Mouse (Mus musculus) layer of hippocampus, adult 11-12 months (tissue): ENCODE measurements around the gene Mrpl33.
"Not testable (repeated sequence)": the region's sequence is repeated elsewhere in the genome, so short reads cannot be mapped to it uniquely, and the experiment has no call there.

Experiments
- DNase-seq: peaks from one replicate; pipeline ENCODE4 v3.0.0; 2022; ENCODE audit warnings: low spot score

Mrpl33 gene

GRCm38 (mm10) chr5:31596481-31597429 lies at the start of gene Mrpl33:
TSS of gene Mrpl33 (plus strand) at chr5:31596935.
- DNase-seq: peak; percentile 29

- DNase-seq: no peak
Measured at GRCm38 (mm10) chr5:31559401-31559800, 37.3 kb upstream of the Mrpl33 start.

- no peak for DNase-seq
Measured at GRCm38 (mm10) chr5:31560352-31560751, 36.4 kb upstream of the Mrpl33 start.

- DNase-seq: peak; percentile 76
Measured at GRCm38 (mm10) chr5:31562036-31562666, 34.6 kb upstream of the Mrpl33 start.

- DNase-seq: peak; percentile 73
Measured at GRCm38 (mm10) chr5:31563496-31563895, 33.2 kb upstream of the Mrpl33 start.

DNA sequence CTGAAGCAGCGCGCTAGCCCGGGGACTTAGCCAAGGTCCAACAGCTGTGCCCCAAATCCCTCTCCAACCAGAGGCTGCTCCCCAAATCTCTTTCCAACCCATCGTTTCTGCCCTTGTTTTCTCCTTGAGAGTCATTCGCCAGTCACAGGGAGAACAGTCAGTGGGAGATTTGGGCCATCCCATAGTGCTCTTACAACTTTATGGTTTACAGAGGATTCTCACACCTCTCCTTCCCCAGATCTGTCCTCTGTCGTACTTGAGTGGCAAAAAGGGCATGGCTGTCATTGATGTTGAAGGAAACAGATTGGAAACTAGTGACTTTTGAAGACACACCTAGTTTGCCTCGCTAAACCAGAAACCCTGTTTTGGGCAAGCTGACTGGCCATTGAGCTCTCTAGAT lies 32.8 kb upstream of the Mrpl33 start:
- no peak for DNase-seq

DNA sequence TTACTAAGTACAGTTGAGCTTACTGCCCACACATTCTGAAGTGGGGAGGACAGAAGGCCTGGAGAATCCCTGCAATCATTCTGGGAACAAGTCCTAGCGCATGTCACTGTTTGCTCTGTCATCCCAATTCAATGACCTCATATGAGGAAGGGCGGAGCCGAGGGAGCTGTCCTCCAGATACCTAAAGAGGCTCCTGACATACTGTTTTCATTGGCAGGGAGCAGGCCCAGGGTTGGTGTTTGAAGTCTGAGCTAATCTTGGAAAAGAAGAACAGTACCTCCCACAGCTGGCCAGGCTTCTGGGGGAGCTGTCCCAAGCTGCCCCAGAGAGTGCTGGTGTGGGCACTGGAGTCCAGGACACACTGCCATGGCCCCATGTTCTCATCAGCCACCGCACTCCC lies 31.8 kb upstream of the Mrpl33 start:
- DNase-seq: no peak

DNA sequence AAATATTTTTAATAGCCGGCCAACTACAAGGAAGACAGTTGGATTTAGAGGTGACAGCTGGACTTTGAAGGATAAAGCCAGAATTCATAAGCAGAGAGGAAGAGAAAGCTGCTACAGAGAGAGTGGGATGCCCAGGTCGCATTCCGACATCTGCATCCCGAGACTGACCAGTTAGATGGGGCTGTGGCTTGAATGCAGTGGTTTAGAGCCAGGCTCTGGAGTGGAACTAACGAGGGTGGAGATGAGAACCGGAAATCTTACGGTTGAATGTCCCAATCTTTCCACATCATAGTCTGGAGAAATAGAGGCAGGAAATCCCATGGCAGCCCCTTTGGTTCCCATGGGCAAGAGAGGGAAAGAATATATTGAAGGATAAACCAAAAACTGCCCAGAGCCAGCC lies 30.7 kb upstream of the Mrpl33 start:
- DNase-seq: no peak

GRCm38 (mm10) chr5:31566457-31566856 lies 30.3 kb upstream of the Mrpl33 start:
- DNase-seq: no peak

GRCm38 (mm10) chr5:31567951-31568657 lies 28.6 kb upstream of the Mrpl33 start:
- no peak for DNase-seq

- peak; percentile 35 for DNase-seq
Measured at GRCm38 (mm10) chr5:31571023-31571608, 25.6 kb upstream of the Mrpl33 start.

DNA sequence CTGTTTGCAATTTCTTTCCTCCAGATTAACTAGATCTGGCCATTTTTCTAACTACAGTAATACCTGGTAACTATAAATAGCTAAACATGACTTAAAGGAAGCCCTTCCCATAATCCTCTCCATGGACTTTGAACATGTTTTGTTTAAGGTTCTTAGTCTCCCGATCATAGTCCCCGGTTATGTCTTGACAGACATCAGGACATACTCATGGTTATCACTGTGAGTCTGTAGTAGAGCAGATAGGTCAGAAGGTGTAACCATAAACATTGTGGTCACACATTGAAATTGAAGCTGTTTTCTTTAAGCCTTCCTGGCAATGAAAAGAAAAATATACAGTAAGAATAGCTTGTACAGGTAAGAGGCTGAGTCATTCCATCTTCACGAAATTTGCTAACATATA lies 23.0 kb upstream of the Mrpl33 start:
- DNase-seq: no peak

GRCm38 (mm10) chr5:31576539-31576975 lies 20.2 kb upstream of the Mrpl33 start:
- DNase-seq: no peak

GRCm38 (mm10) chr5:31581263-31581662 lies 15.5 kb upstream of the Mrpl33 start:
- no peak for DNase-seq

DNA sequence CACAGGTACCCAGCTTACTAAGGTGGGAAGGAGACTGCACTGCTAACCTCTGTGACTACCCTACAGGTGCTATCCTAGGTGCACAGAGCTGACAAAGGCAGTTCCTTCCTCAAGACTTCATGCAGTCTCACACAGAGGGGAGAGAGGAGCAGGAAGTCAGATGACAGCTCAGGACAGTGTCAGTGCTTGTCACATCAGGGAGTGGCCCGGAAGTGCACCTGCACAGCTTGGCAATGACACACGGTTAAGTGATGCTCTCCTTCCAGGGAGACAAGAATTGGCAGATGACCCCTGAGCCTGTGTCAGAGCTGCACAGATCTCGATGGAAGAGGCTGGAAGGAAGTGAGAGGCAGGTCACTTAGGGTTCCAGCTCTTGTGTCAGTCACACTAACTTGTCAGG lies 14.8 kb upstream of the Mrpl33 start:
- DNase-seq: no peak

- no peak for DNase-seq
Measured at GRCm38 (mm10) chr5:31583261-31583660, 13.5 kb upstream of the Mrpl33 start.

GRCm38 (mm10) chr5:31585526-31585925 lies 11.2 kb upstream of the Mrpl33 start:
- no peak for DNase-seq

- DNase-seq: no peak
Measured at GRCm38 (mm10) chr5:31588016-31588415, 8.7 kb upstream of the Mrpl33 start.

DNA sequence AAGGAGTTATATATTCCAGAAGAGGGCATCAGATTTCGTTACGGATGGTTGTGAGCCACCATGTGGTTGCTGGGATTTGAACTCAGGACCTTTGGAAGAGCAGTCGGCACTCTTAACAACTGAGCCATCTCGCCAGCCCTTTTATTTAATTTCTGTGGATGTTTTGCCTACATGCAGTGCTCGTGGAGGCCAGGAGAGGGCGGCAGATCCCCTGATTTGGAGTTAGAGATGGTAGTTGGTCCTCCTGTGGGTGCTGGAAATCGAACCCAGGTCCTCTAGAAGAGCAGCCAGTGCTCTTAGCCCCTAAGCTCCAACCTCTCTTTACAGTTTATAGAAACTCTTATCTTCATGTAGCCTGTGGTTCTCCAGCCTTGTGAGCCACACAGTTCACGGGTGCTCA lies 8.1 kb upstream of the Mrpl33 start:
- DNase-seq: not testable (repeated sequence)

GRCm38 (mm10) chr5:31589711-31590319 lies 6.9 kb upstream of the Mrpl33 start:
- DNase-seq: no peak

DNA sequence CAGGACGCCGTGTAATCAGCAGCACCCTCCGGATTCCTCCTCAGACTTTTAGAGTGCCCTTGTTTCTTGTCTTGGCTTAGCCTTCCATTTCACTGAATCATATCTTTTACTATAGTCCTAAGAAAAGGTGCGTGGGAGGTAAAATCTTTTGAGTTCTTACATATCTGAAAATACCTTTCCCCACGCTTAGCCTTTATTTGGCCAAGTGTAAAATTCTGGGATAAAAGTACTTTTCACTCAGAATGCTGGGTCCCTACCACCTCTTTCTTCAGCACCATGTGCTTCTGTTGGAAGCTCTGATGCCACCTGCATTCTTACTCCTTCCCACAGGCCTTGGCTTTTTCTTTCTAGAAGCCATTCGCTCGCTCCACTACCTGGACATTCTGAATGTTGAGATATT lies 5.6 kb upstream of the Mrpl33 start:
- DNase-seq: no peak

DNA sequence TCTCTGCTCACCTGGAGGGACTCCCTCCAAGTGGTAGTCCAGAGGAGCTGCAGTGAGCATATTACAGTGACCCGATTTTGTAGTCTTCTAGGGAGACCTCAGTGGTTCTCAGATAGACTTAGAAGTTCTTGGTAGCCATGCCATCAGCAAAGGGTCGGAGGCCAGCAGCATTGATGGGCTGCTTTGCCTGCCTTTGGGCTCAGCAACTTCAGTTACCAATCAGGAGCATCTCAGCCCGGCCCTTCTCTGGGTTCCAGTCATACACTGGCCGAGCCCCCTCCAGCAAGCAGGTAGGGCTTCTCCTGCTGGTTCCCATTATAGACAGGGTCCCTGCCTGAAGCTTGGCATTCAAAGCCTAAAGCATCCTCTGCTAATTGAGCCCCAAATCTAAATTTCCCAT lies 867 bp upstream of the Mrpl33 start:
- DNase-seq: no peak
